In genomic region chr5:139745771-139746170, GRCm38 (mm10) we compare ENCODE assay signal across 9 mouse cellular contexts. TPM values are rescaled to one million over a fixed set of nuclear protein-coding genes. Genes with fewer than 3 reads are reported as not detected.
DNase-seq lines count a peak whose midpoint lies in the region; ATAC-seq lines count a peak whose summit lies in the region.
"Had no signal": no experiment of that assay in that cellular context is flagged by ENCODE, and none has a peak within 500 bp of the region (broad histone marks: within the 10 kb centered on the region; RNA-seq: fewer than 3 reads in every experiment).

No protein-coding gene starts in this region.

- intact Hi-C loops in left cerebral cortex, postnatal 4 days (cut with DNase I): no loop called here

- 16% methylated on average over 3 of the region's 3 CpGs for WGBS in forebrain, embryonic 12.5 days
- 11% methylated on average over 3 of the region's 3 CpGs for WGBS in forebrain, embryonic 13.5 days
- WGBS in midbrain, embryonic 14.5 days: 8% methylated on average over 3 of the region's 3 CpGs

- no peak overlapping the region for H3K4me2 ChIP-seq in forebrain, embryonic 12.5 days
- no peak overlapping the region for H3K4me2 ChIP-seq in forebrain, embryonic 13.5 days
- no peak overlapping the region for H3K4me2 ChIP-seq in midbrain, embryonic 14.5 days (ENCODE audit: low read length)

- ATAC-seq in forebrain, embryonic 12.5 days (ENCODE audit: low FRiP score): 0 out of 2 replicates have a peak, but pooled peaks have one; percentile 25
- ATAC-seq in forebrain, embryonic 13.5 days: no peak; the same call in 1 of the 2 replicates
- no peak; the same call in 1 of the 2 replicates for ATAC-seq in midbrain, embryonic 14.5 days (ENCODE audit: low FRiP score, low TSS enrichment)

- peak; percentile 86 for DNase-seq in NIH3T3 (ENCODE audit: low read depth)
- peak; percentile 82 for DNase-seq in embryo, embryonic 10.5 days (ENCODE audit: low spot score)
- peak; percentile 69 for DNase-seq in heart, postnatal 4 days
- peak; percentile 64 for DNase-seq in left cerebral cortex, postnatal 4 days
- DNase-seq in midbrain, embryonic 14.5 days: peak; percentile 78
- DNase-seq in thymus, postnatal 14 days: peak; percentile 79

- H3K4me3 ChIP-seq in forebrain, embryonic 12.5 days (replicated peaks): no peak overlapping the region
- H3K4me3 ChIP-seq in forebrain, embryonic 13.5 days: no peak overlapping the region
- H3K4me3 ChIP-seq in midbrain, embryonic 14.5 days (replicated peaks; ENCODE audit: low read depth, low read length): no peak overlapping the region

- no peak overlapping the region for H3K27ac ChIP-seq in forebrain, embryonic 12.5 days
- H3K27ac ChIP-seq in forebrain, embryonic 13.5 days: no peak overlapping the region
- no peak overlapping the region for H3K27ac ChIP-seq in midbrain, embryonic 14.5 days (replicated peaks; ENCODE audit: low read depth, low read length)

- peaks cover 17% of the 10 kb centered on the region; the same call in 1 of the 2 replicates for H3K27me3 ChIP-seq in forebrain, embryonic 12.5 days
- H3K27me3 ChIP-seq in forebrain, embryonic 13.5 days: peaks cover 30% of the 10 kb centered on the region
- H3K27me3 ChIP-seq in midbrain, embryonic 14.5 days (ENCODE audit: control insufficient read depth, insufficient read depth, low read length): no peaks in the 10 kb centered on the region

- H3K36me3 ChIP-seq in forebrain, embryonic 12.5 days (replicated peaks): peaks cover 10% of the 10 kb centered on the region; the same call in 1 of the 2 replicates
- H3K36me3 ChIP-seq in forebrain, embryonic 13.5 days (ENCODE audit: poor library complexity, severe bottlenecking): peaks cover 9% of the 10 kb centered on the region
- peaks cover 10% of the 10 kb centered on the region for H3K36me3 ChIP-seq in midbrain, embryonic 14.5 days (ENCODE audit: control insufficient read depth, insufficient read depth, low read length)

- H3K9me3 ChIP-seq in forebrain, embryonic 12.5 days: no peaks in the 10 kb centered on the region
- no peaks in the 10 kb centered on the region for H3K9me3 ChIP-seq in forebrain, embryonic 13.5 days (replicated peaks)
- H3K9me3 ChIP-seq in midbrain, embryonic 14.5 days (ENCODE audit: control insufficient read depth, low read length): no peaks in the 10 kb centered on the region
- H3K9me3 ChIP-seq: megakaryocyte, embryonic 14.5 days had no signal

- H3K4me1 ChIP-seq in forebrain, embryonic 12.5 days: no peaks in the 10 kb centered on the region
- no peaks in the 10 kb centered on the region for H3K4me1 ChIP-seq in forebrain, embryonic 13.5 days
- H3K4me1 ChIP-seq in midbrain, embryonic 14.5 days (ENCODE audit: control insufficient read depth, insufficient read depth, low read length): no peaks in the 10 kb centered on the region

- H3K9ac ChIP-seq in forebrain, embryonic 12.5 days: no peak overlapping the region
- H3K9ac ChIP-seq in forebrain, embryonic 13.5 days: no peak overlapping the region
- H3K9ac ChIP-seq in midbrain, embryonic 14.5 days (replicated peaks; ENCODE audit: low read length): no peak overlapping the region

RNA-seq across cellular contexts. Expression of gene Micall2, which starts 9.6 kb away (rescaled TPM):
- 6.2 and 6.5 TPM in 2 replicates for polyA plus RNA-seq in forebrain, embryonic 12.5 days (2016; fragmentation: Nextera tagmentation; extraction: Ambion mirVana)
- polyA plus RNA-seq in forebrain, embryonic 13.5 days (2015; fragmentation: Nextera tagmentation; extraction: Ambion mirVana): 3.2 and 4.5 TPM in 2 replicates
- total RNA-seq in heart, postnatal 4 days (2021): 1 to 10 TPM; 4.7 to 5.6 TPM
- 10 to 100 TPM; 11.4 to 11.5 TPM for total RNA-seq in left cerebral cortex, postnatal 4 days (2021)
- 12.7 and 13.4 TPM in 2 replicates for polyA plus RNA-seq in midbrain, embryonic 14.5 days (2014; fragmentation: Nextera tagmentation; extraction: Ambion mirVana)

RNA-seq across cellular contexts. Expression of gene Ints1, which starts 29.7 kb away (rescaled TPM):
- polyA plus RNA-seq in forebrain, embryonic 12.5 days (2016; fragmentation: Nextera tagmentation; extraction: Ambion mirVana): 37.7 and 40.8 TPM in 2 replicates
- polyA plus RNA-seq in forebrain, embryonic 13.5 days (2015; fragmentation: Nextera tagmentation; extraction: Ambion mirVana): 23.5 and 27.6 TPM in 2 replicates
- total RNA-seq in heart, postnatal 4 days (2021): 10 to 100 TPM; 50.6 to 54.8 TPM
- total RNA-seq in left cerebral cortex, postnatal 4 days (2021): 100 to 1,000 TPM in 1 of 2 experiments, 10 to 100 TPM in 1; 93.1 to 108 TPM
- polyA plus RNA-seq in midbrain, embryonic 14.5 days (2014; fragmentation: Nextera tagmentation; extraction: Ambion mirVana): 39.0 and 44.7 TPM in 2 replicates

RNA-seq across cellular contexts. Expression of gene Mafk, which starts 45.5 kb away (rescaled TPM):
- polyA plus RNA-seq in forebrain, embryonic 12.5 days (2016; fragmentation: Nextera tagmentation; extraction: Ambion mirVana): 11.4 and 12.0 TPM in 2 replicates
- polyA plus RNA-seq in forebrain, embryonic 13.5 days (2015; fragmentation: Nextera tagmentation; extraction: Ambion mirVana): 14.0 and 14.3 TPM in 2 replicates
- 10 to 100 TPM; 28.1 to 29.1 TPM for total RNA-seq in heart, postnatal 4 days (2021)
- total RNA-seq in left cerebral cortex, postnatal 4 days (2021): 10 to 100 TPM in 1 of 2 experiments, 1 to 10 TPM in 1; 8.4 to 11.1 TPM
- polyA plus RNA-seq in midbrain, embryonic 14.5 days (2014; fragmentation: Nextera tagmentation; extraction: Ambion mirVana): 9.2 and 10.3 TPM in 2 replicates
